18 mouse cellular contexts compared by ENCODE assay signal in genomic region chr14:86833003-86833402, GRCm38 (mm10).
"Had no signal": no experiment of that assay in that cellular context is flagged by ENCODE, and none has a peak within 500 bp of the region (broad histone marks: within the 10 kb centered on the region; RNA-seq: fewer than 3 reads in every experiment).

No protein-coding gene starts in this region.

- DNase-seq: kidney, adult 8-10 months; kidney, postnatal 25 days; left cerebral cortex, postnatal 4 days; liver, postnatal 0 days; lung, embryonic 14.5 days; midbrain, embryonic 14.5 days; retina, postnatal 1 day; thymus, adult 18-20 months; thymus, postnatal 36 days had no signal

- H3K4me1 ChIP-seq: kidney, embryonic 15.5 days; limb, embryonic 15.5 days; neural tube, embryonic 13.5 days had no signal

- H3K27me3 ChIP-seq: kidney, embryonic 15.5 days; limb, embryonic 12.5 days; limb, embryonic 15.5 days; neural tube, embryonic 13.5 days had no signal

- H3K9me3 ChIP-seq: kidney, embryonic 15.5 days; limb, embryonic 12.5 days; limb, embryonic 15.5 days; neural tube, embryonic 13.5 days had no signal

- H3K4me3 ChIP-seq: kidney, embryonic 15.5 days; limb, embryonic 12.5 days; limb, embryonic 15.5 days; myocyte; neural tube, embryonic 13.5 days had no signal

- H3K36me3 ChIP-seq: kidney, embryonic 15.5 days; limb, embryonic 12.5 days; limb, embryonic 15.5 days; neural tube, embryonic 13.5 days had no signal

- H3K27ac ChIP-seq: kidney, embryonic 15.5 days; limb, embryonic 12.5 days; limb, embryonic 15.5 days; liver, embryonic 14.5 days; macrophage; neural tube, embryonic 13.5 days had no signal

- H3K9ac ChIP-seq: kidney, embryonic 15.5 days; limb, embryonic 12.5 days; limb, embryonic 15.5 days; liver, embryonic 14.5 days; liver, postnatal 0 days; lung, embryonic 14.5 days; neural tube, embryonic 13.5 days had no signal

- ATAC-seq: liver, postnatal 0 days; lung, postnatal 0 days had no signal

- H3K4me2 ChIP-seq: kidney, embryonic 15.5 days; limb, embryonic 12.5 days; limb, embryonic 15.5 days; liver, embryonic 11.5 days; lung, embryonic 14.5 days; neural tube, embryonic 13.5 days had no signal
